Mouse (Mus musculus) intestine, postnatal 0 days (tissue): ENCODE data around the gene Med24. TPM values are rescaled to one million over a fixed set of nuclear protein-coding genes. Genes with fewer than 3 reads are reported as not detected.
A peak's percentile ranks its signal among the peaks of the same experiment; 100 is the strongest.

Experiments used
- ATAC-seq: fragments of 200-750 bp; cut with Nextera tagmentation; 2 replicates; pipeline ENCODE4 v1.8.0; 2017; ENCODE audit warnings: mild to moderate bottlenecking, moderate TSS enrichment, moderate library complexity
- H3K27ac ChIP-seq: fragments of 300-500 bp; sonication (generic); 2 replicates; pipeline ENCODE4 v1.5.1; 2014; ENCODE audit warnings: mild to moderate bottlenecking, low read depth, low read length, moderate library complexity
- H3K27me3 ChIP-seq: fragments of 300-500 bp; sonication (generic); replicated peaks from 2 replicates; pipeline ENCODE4 v1.6.1; 2014; ENCODE audit warnings: low read length, mixed read lengths; ENCODE audit not compliant: control insufficient read depth, insufficient read depth
- H3K36me3 ChIP-seq: fragments of 300-500 bp; sonication (generic); 2 replicates; pipeline ENCODE4 v1.6.1; 2014; ENCODE audit warnings: mild to moderate bottlenecking, moderate library complexity; ENCODE audit not compliant: control insufficient read depth, insufficient read depth
- H3K4me1 ChIP-seq: fragments of 300-500 bp; sonication (generic); replicated peaks from 2 replicates; pipeline ENCODE4 v1.6.1; 2014; ENCODE audit warnings: antibody characterized with exemption, low read length, mixed read lengths; ENCODE audit not compliant: control insufficient read depth, insufficient read depth
- H3K4me2 ChIP-seq: fragments of 300-500 bp; sonication (generic); replicated peaks from 2 replicates; pipeline ENCODE4 v1.6.1; 2014; ENCODE audit warnings: low read depth, mild to moderate bottlenecking, moderate library complexity
- H3K4me3 ChIP-seq: fragments of 300-500 bp; sonication (generic); 2 replicates; pipeline ENCODE4 v1.5.1; 2014; ENCODE audit warnings: low read depth, low read length
- H3K9ac ChIP-seq: fragments of 300-500 bp; sonication (generic); 2 replicates; pipeline ENCODE4 v1.6.1; 2014; ENCODE audit warnings: mild to moderate bottlenecking, low read depth, low read length
- H3K9me3 ChIP-seq: fragments of 300-500 bp; sonication (generic); 2 replicates; pipeline ENCODE4 v1.6.1; 2016; ENCODE audit warnings: mixed run types; ENCODE audit not compliant: control insufficient read depth
- CTCF ChIP-seq: sonication (generic); IDR thresholded peaks from 2 replicates; pipeline ENCODE4 v1.5.1; 2016; ENCODE audit warnings: low read depth, mild to moderate bottlenecking, control low read depth, antibody characterized with exemption, moderate library complexity
- WGBS: fragments of 180-500 bp; shearing (Covaris S2); extraction: QIAGEN DNeasy Blood & Tissue Kit; methylation state at CpG from one replicate; pipeline ENCODE4 v1.1.7; 2014; 5-methylcytosine and 5-hydroxymethylcytosine counted together
- polyA plus RNA-seq: library from polyadenylated mRNA; unstranded; fragments of >200 nt; fragmentation: Nextera tagmentation; extraction: Ambion mirVana; gene quantifications from 2 replicates; pipeline ENCODE4 v1.2.1, GENCODE M21; 2015

Med24 gene
- polyA plus RNA-seq, 1 experiment from 2014 or later = 14.7 TPM

GRCm38 (mm10) chr11:98693746-98694145 lies 35.5 kb downstream of the Med24 start:
- Histone ChIP-seq H3K4me2 (no peak overlapping the region), H3K27me3 (no peaks in the 10 kb centered on the region), H3K4me3 (no peak overlapping the region), H3K9me3 (no peaks in the 10 kb centered on the region), H3K9ac (no peak overlapping the region), H3K4me1 (no peaks in the 10 kb centered on the region), H3K27ac (no peak overlapping the region), H3K36me3 (peaks cover 71% of the 10 kb centered on the region)
- ATAC-seq = no peak
- WGBS = 89% methylated on average over 9 of the region's 9 CpGs
- TF ChIP-seq CTCF = no peak

GRCm38 (mm10) chr11:98693201-98693600 lies 36.0 kb downstream of the Med24 start:
- ATAC-seq = peak; percentile 32; the same call in 1 of the 2 replicates
- Histone ChIP-seq H3K4me3 (no peak overlapping the region), H3K36me3 (peaks cover 75% of the 10 kb centered on the region), H3K4me1 (no peaks in the 10 kb centered on the region), H3K9ac (no peak overlapping the region), H3K9me3 (no peaks in the 10 kb centered on the region), H3K4me2 (no peak overlapping the region), H3K27ac (no peak overlapping the region), H3K27me3 (no peaks in the 10 kb centered on the region)
- 63% methylated on average over 13 of the region's 13 CpGs for WGBS
- TF ChIP-seq CTCF = no peak

GRCm38 (mm10) chr11:98688009-98688408 lies 41.2 kb downstream of the Med24 start:
- Histone ChIP-seq H3K4me1 (no peaks in the 10 kb centered on the region), H3K4me3 (no peak overlapping the region), H3K27me3 (no peaks in the 10 kb centered on the region), H3K36me3 (peaks cover 73% of the 10 kb centered on the region), H3K9ac (no peak overlapping the region), H3K9me3 (no peaks in the 10 kb centered on the region), H3K4me2 (no peak overlapping the region), H3K27ac (no peak overlapping the region)
- 0 out of 2 replicates have a peak, but pooled peaks have one; percentile 19 for ATAC-seq
- TF ChIP-seq CTCF = no peak
- WGBS = 70% methylated on average over 8 of the region's 8 CpGs

- no peak for ATAC-seq
- Histone ChIP-seq H3K9ac (no peak overlapping the region), H3K4me2 (no peak overlapping the region), H3K27ac (no peak overlapping the region), H3K27me3 (no peaks in the 10 kb centered on the region), H3K9me3 (no peaks in the 10 kb centered on the region), H3K36me3 (peaks cover 63% of the 10 kb centered on the region), H3K4me3 (no peak overlapping the region), H3K4me1 (no peaks in the 10 kb centered on the region)
- 71% methylated on average over 4 of the region's 4 CpGs for WGBS
- TF ChIP-seq CTCF = no peak
Observed at GRCm38 (mm10) chr11:98686976-98687375, 42.3 kb downstream of the Med24 start.

- ATAC-seq = no peak
- no peak overlapping the region for H3K9ac ChIP-seq
- H3K36me3 ChIP-seq = peaks cover 50% of the 10 kb centered on the region
- no peak overlapping the region for H3K4me2 ChIP-seq
- no peak overlapping the region; the same call in 1 of the 2 replicates for H3K27ac ChIP-seq
- H3K4me1 ChIP-seq = no peaks in the 10 kb centered on the region
- H3K4me3 ChIP-seq = no peak overlapping the region
- 89% methylated on average over 9 of the region's 9 CpGs for WGBS
- no peaks in the 10 kb centered on the region for H3K27me3 ChIP-seq
- no peak for TF ChIP-seq CTCF
- no peaks in the 10 kb centered on the region for H3K9me3 ChIP-seq
Observed at GRCm38 (mm10) chr11:98685642-98686041, 43.6 kb downstream of the Med24 start.

- peaks cover 26% of the 10 kb centered on the region for H3K36me3 ChIP-seq
- no peaks in the 10 kb centered on the region for H3K27me3 ChIP-seq
- peak overlapping the region; percentile 99 for H3K9ac ChIP-seq
- no peak for TF ChIP-seq CTCF
- H3K4me2 ChIP-seq = peak overlapping the region; percentile 86
- H3K9me3 ChIP-seq = no peaks in the 10 kb centered on the region
- 0 out of 2 replicates have a peak, but pooled peaks have one; percentile 3 for ATAC-seq
- no peaks in the 10 kb centered on the region for H3K4me1 ChIP-seq
- H3K4me3 ChIP-seq = peak overlapping the region; percentile 95
- H3K27ac ChIP-seq = peak overlapping the region; percentile 82
- WGBS = under 1% methylated on average over 23 of the region's 23 CpGs
Observed at GRCm38 (mm10) chr11:98682811-98683210, 46.4 kb downstream of the Med24 start.
